Mouse (Mus musculus): ENCODE results near the gene Zfp709. TPM values are rescaled to one million over a fixed set of nuclear protein-coding genes. Genes with fewer than 3 reads are reported as not detected.

Gene Zfp709
- 5.3 and 5.6 TPM in 2 replicates for polyA plus RNA-seq (2015; fragmentation: Nextera tagmentation; extraction: Ambion mirVana)

DNA sequence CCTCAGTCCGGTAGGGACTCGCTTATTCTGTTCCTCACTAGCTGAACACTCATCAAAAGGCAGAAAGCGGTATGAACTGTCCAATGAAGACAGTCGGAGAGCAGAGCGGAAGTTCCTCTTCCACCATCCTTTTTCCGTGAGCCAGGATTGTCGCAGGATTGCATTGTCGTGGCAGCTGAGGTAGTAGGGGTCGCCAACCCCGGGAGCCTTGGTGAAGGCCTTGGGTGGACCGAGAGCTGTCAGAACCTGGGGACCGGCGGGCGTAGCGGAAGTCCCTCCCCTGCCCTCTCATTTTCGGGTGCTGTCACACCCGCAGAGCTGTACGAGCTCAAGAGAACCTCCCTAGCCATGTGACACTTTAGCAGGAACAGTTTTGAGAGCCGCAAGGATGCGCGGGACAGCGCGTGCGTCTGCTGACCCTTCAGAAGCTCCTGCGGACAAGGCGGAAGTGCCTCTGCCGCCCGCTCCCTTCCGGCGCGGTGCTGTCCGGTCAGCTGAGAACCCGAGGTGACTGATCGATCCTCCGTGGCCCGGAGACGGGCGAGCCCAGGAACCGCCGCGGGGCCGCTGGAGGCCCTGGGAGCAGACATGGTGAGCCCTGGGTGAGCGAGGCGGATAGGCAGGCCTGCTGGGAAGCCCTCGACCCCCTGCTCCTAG, at the start of gene Zfp709:
TSS of gene Zfp709 (plus strand) at position 402 of the 657 bp plus-strand sequence.

DNA sequence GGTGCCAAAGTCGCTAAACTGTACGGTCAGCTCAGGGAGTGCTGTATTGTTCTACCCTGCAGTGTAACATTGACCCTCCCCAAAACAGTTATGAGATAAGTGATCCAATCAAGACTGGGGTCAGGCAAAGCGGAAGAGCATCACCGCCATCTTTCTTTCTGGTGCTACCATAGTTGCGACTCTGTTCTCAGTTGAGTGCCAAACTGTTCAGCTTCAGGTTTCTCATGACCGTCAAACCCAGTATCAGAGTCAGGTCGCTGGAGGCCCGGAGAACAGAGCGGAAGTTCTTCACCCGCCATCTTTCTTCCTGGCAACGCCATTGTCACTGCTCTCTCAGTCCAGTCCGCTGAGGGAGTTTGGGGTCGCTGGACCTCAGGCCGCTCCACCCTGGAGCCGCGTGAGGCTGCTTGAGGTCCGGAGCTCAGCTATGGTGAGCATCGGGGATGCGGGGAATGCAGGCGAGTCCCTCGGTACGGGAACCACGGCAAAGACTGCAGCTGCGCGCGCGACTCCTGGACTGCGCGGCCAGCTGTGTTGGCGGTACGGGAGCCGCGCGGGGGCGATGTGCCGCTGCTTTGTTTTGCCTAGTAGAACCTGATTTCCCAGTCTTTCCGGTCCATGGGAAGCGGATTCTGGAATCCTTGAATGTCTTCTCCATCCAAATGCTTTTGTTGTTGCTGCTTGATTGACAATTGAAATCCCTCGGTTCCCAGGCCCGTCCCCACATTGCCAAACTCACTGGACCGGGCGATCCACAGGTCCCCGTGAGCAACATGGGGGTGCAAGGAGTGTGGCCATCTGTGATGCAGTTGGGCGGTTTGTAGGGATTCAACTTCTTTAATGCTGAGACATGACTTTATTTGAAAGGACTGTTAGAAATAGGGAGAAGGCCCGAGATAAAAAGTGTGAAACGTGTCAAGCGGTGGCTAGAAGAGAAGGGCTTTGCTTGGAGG, 26.8 kb downstream of the Zfp709 start, which contains the start of the genes Zfp882 and Zfp617:
TSS of gene Zfp882 (plus strand) at position 300 of the 953 bp plus-strand sequence.
TSS of gene Zfp617 (plus strand) at position 327 of the 953 bp plus-strand sequence.

Other genes with a start within 250 kb of the Zfp709 start
- gene Unc13a, start 210.3 kb upstream of the Zfp709 start, polyA plus RNA-seq (2015; fragmentation: Nextera tagmentation; extraction: Ambion mirVana), result 2.3 and 2.9 TPM in 2 replicates
- 2.7 and 6.0 TPM in 2 replicates for gene Jak3, start 205.7 kb upstream of the Zfp709 start, polyA plus RNA-seq (2015; fragmentation: Nextera tagmentation; extraction: Ambion mirVana)
- gene Insl3, start 192.8 kb upstream of the Zfp709 start, polyA plus RNA-seq (2015; fragmentation: Nextera tagmentation; extraction: Ambion mirVana), result 0.65 and 2.0 TPM in 2 replicates
- 2.2 and 4.1 TPM in 2 replicates for gene B3gnt3, start 180.2 kb upstream of the Zfp709 start, polyA plus RNA-seq (2015; fragmentation: Nextera tagmentation; extraction: Ambion mirVana)
- 5.1 and 6.2 TPM in 2 replicates for gene Fcho1, start 156.3 kb upstream of the Zfp709 start, polyA plus RNA-seq (2015; fragmentation: Nextera tagmentation; extraction: Ambion mirVana)
- gene Zfp882, start 26.6 kb downstream of the Zfp709 start, polyA plus RNA-seq (2015; fragmentation: Nextera tagmentation; extraction: Ambion mirVana), result 2.7 and 3.2 TPM in 2 replicates
- gene Zfp617, start 26.6 kb downstream of the Zfp709 start, polyA plus RNA-seq (2015; fragmentation: Nextera tagmentation; extraction: Ambion mirVana), result 17.0 and 21.5 TPM in 2 replicates
- 15.1 and 18.7 TPM in 2 replicates for gene Zfp961, start 69.0 kb downstream of the Zfp709 start, polyA plus RNA-seq (2015; fragmentation: Nextera tagmentation; extraction: Ambion mirVana)
- 3.0 and 4.5 TPM in 2 replicates for gene Cyp4f18, start 127.6 kb downstream of the Zfp709 start, polyA plus RNA-seq (2015; fragmentation: Nextera tagmentation; extraction: Ambion mirVana)
- gene Olfr372, start 159.2 kb downstream of the Zfp709 start, polyA plus RNA-seq (2015; fragmentation: Nextera tagmentation; extraction: Ambion mirVana), result not detected in 2 replicates
- not detected in 2 replicates for gene Olfr373, start 201.2 kb downstream of the Zfp709 start, polyA plus RNA-seq (2015; fragmentation: Nextera tagmentation; extraction: Ambion mirVana)
- 0.03 TPM in 1 of 2 replicates, not detected in the other for gene Olfr374, start 225.0 kb downstream of the Zfp709 start, polyA plus RNA-seq (2015; fragmentation: Nextera tagmentation; extraction: Ambion mirVana)